Comparison of ENCODE assay signal across 8 mouse cellular contexts in the genomic region with DNA sequence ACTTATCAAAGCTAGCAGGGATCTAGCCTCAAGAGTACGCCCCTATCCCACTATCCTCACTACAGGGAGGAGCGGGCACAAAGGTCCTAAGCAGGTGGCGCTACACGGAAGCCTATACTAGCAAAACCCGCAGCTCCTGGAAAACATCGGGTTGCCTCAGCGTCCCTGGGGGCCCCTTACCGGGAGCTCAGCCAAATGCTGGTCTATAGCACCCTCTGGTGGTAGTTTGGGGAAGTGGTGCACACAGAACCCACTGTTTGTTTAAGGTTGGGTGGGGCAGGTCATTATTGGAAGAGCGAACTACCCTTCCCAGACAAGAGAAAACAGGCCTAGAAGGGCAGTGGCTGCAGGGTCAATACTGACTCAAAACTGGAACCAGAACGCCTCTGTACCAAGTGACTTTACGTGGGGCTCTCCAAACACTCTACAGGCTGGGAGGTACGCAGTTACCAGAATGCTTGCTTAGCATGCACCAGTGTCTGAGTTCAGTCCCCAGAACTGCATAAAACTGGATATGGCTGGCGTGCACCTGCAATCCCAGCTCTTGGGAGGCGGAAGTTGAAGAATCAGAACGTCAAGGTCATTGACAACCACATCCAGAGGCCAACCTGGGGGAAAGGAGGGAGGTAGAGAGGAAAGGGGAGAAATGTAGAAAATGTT. TPM values are rescaled to one million over a fixed set of nuclear protein-coding genes. Genes with fewer than 3 reads are reported as not detected.
DNase-seq lines count a peak whose midpoint lies in the region; ATAC-seq and TF ChIP-seq lines count a peak whose summit lies in the region.

No protein-coding gene starts in this region.

- intact Hi-C loops in left cerebral cortex, postnatal 10 days (cut with DNase I), result loop anchor here (1.0 to 5.0 kb wide), 3 partner anchors 54 to 107 kb away; no protein-coding TSS in a partner anchor

- no peak overlapping the region for H3K27ac ChIP-seq in cortical plate, adult 2 months (ENCODE audit: insufficient read depth, low read length)

- ATAC-seq in activated CD4-positive, CD25-positive, alpha-beta regulatory T cell, adult 4 months, result peak; percentile 36
- peak; percentile 72 for ATAC-seq in megakaryocyte-erythroid progenitor cell, adult 5-6 weeks (replicated peaks; ENCODE audit: low FRiP score, low TSS enrichment, poor library complexity, severe bottlenecking)

- TF ChIP-seq POLR2A in cortical plate, adult 2 months (IDR thresholded peaks at IDR 0.05; ENCODE audit: extremely low read depth, insufficient read depth, low read length), result no peak

- peak; percentile 85 for DNase-seq in gastrocnemius, postnatal 10 days
- DNase-seq in induced T-regulatory cell, adult 2 months (ENCODE audit: low read depth), result peak; percentile 85
- DNase-seq in left cerebral cortex, postnatal 10 days (ENCODE audit: extremely low spot score in 1 of 2, low spot score in 2 of 2), result peak; percentile 71 to 82
- DNase-seq in right cerebral cortex, postnatal 25 days, result peak; percentile 78
- peak; percentile 81 to 86 for DNase-seq in urinary bladder, postnatal 36 days (ENCODE audit: low spot score in 2 of 2)

- no peaks in the 10 kb centered on the region for H3K4me1 ChIP-seq in cortical plate, adult 2 months (ENCODE audit: control insufficient read depth, insufficient read depth, low read length)

- no peak overlapping the region for H3K4me3 ChIP-seq in cortical plate, adult 2 months (ENCODE audit: insufficient read depth, low read length)

- TF ChIP-seq CTCF in cortical plate, adult 2 months (IDR thresholded peaks at IDR 0.05; ENCODE audit: extremely low read depth, insufficient read depth, low read length), result peak; percentile 95

RNA-seq across cellular contexts. Expression of a gene that starts 45.9 kb away (rescaled TPM):
- polyA plus RNA-seq in activated CD4-positive, CD25-positive, alpha-beta regulatory T cell, adult 4 months (2017; shearing (Covaris generic)), result 100 to 1,000 TPM; 109 to 128 TPM
- polyA plus RNA-seq in cortical plate, adult 2 months (2012; rRNA removed), result 29.2 and 31.3 TPM in 2 replicates
- 10 to 100 TPM; 16.6 to 21.5 TPM for total RNA-seq in gastrocnemius, postnatal 10 days (2021)
- total RNA-seq in left cerebral cortex, postnatal 10 days (2021), result 10 to 100 TPM; 32.9 to 36.5 TPM
- 25.8 and 35.8 TPM in 2 replicates for total RNA-seq in megakaryocyte-erythroid progenitor cell, adult 5-6 weeks (2014; fragmentation: Nextera tagmentation)
- 22.3 and 24.1 TPM in 2 replicates for total RNA-seq in megakaryocyte-erythroid progenitor cell, adult 5-6 weeks (2017)

RNA-seq across cellular contexts. Expression of a gene that starts 56.9 kb away (rescaled TPM):
- polyA plus RNA-seq in activated CD4-positive, CD25-positive, alpha-beta regulatory T cell, adult 4 months (2017; shearing (Covaris generic)), result 1 to 10 TPM; 2.7 to 3.5 TPM
- polyA plus RNA-seq in cortical plate, adult 2 months (2012; rRNA removed), result 33.6 and 33.9 TPM in 2 replicates
- total RNA-seq in gastrocnemius, postnatal 10 days (2021), result 1 to 10 TPM; 4.3 to 6.3 TPM
- total RNA-seq in left cerebral cortex, postnatal 10 days (2021), result 10 to 100 TPM; 55.5 to 62.5 TPM
- 10.4 and 13.8 TPM in 2 replicates for total RNA-seq in megakaryocyte-erythroid progenitor cell, adult 5-6 weeks (2014; fragmentation: Nextera tagmentation)
- 4.2 and 13.3 TPM in 2 replicates for total RNA-seq in megakaryocyte-erythroid progenitor cell, adult 5-6 weeks (2017)
